Mouse (Mus musculus) v-Abl transformed pro-B cells (cell line): ENCODE measurements around the gene Lrrc10.

Experiments
- in situ Hi-C, 2 experiments: fragments of 400-800 bp; cut with MboI; formaldehyde crosslinking; loops; one replicate each; pipeline ENCODE4 v1.15.1; 2025; ENCODE audit not compliant: unreplicated experiment in 2 of 2

Lrrc10 gene

DNA sequence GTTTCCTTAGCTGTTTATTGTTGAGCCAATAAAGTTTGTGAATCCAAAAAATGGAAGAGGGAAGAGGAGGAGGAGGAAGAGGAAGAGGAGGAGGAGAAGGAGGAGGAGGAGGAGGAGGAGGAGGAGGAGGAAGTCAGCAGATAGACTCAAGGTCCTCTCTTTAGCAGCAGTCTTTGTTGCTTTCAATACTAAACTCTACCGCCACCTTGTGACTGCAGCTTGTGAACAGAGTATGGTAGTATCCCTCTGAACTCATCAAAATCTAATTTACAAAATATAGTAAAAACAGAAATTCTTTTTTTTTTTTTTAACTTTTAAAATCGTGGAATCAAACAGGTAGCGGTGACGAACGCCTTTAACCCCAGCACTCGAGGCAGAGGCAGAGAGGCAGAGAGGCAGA is 4.8 kb upstream of the Lrrc10 start:
- in situ Hi-C loops = loop anchor here (25.0 kb wide), 2 partner anchors 103 to 578 kb away; partner anchors contain the start of gene Kcnmb4 (in 1 of the 2)

GRCm38 (mm10) chr10:117042295-117042694 is 2.8 kb upstream of the Lrrc10 start:
- in situ Hi-C loops = loop anchor here (25.0 kb wide), 2 partner anchors 105 to 580 kb away; partner anchors contain the start of gene Kcnmb4 (in 1 of the 2)

GRCm38 (mm10) chr10:117043497-117044166 is 1.5 kb upstream of the Lrrc10 start:
- in situ Hi-C loops = loop anchor here (25.0 kb wide), 2 partner anchors 106 to 581 kb away; partner anchors contain the start of gene Kcnmb4 (in 1 of the 2)

DNA sequence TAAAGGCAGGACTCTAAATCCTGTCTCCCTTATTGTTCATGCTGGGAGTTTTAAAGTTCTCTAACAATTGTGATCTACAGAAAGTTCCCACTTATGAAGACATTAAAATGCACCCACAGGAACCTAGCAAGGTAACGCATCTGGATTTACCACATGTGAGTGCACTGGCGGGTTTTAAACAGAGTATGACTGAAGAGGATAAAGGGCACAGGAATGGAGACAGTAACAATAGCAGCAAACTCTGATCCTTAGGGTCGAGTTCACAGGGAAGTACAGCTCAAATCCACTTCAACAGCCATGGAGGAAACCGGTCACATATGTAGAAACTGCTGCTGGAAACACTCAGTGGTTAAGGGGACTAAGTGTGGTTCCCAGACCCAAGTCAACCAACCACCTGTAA is 4.1 kb downstream of the Lrrc10 start:
- in situ Hi-C loops = loop anchor here (25.0 kb wide), 2 partner anchors 112 to 587 kb away; partner anchors contain the start of gene Kcnmb4 (in 1 of the 2)

DNA sequence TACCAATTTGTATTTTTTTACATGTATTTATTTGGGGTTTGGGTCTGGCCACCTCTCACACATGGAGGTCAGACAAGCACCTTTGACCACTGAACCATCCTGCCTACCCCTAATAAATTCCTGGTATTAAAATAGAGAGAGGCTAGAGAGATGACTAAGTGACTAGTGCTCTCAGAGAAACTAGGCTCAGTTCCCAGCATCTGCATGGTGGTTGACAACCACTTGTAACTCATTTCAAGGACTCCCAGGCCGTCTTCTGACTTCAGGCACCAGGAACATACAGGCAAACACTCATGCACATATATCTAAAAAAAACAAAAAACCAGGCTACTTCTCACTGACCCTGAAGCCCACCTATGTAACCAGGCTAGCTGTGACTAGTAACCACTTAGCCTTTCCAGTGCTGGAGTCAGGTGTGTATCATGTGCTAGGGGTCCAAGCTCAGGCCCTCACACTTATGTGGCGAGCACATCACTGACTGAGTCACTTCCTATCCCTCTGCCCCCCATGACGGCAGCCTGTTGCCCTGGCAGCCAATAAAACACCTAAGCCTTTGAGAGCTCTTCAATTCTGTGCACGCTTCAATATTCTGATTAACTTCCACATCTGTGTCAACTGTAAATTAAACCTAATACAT is 4.9 kb downstream of the Lrrc10 start:
- in situ Hi-C loops = loop anchor here (25.0 kb wide), 5 partner anchors 113 to 1638 kb away; partner anchors contain the start of genes Kcnmb4 (in 1 of the 2) and Mdm2 (in 1 of the 2)

DNA sequence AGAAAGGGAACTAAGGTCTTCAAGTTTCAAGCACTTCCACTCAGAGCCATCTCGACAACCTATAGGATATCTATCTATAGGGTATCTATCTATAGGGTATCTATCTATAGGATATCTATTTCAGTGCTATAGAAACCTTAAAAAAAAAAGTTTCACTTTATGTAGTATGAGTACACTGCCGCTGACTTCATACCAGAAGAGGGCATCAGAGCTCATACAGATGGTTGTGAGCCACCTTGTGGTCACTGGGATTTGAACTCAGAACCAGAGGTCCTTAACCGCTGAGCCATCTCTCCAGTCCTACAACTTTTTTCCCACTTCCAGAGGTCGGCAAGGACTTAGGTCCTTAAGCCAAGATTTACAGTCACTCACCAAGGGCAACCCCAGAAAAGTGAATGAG is 10.5 kb downstream of the Lrrc10 start:
- in situ Hi-C loops = loop anchor here (5.0 to 25.0 kb wide), 4 partner anchors 152 to 1643 kb away; partner anchors contain the start of gene Mdm2 (in 1 of the 2)

DNA sequence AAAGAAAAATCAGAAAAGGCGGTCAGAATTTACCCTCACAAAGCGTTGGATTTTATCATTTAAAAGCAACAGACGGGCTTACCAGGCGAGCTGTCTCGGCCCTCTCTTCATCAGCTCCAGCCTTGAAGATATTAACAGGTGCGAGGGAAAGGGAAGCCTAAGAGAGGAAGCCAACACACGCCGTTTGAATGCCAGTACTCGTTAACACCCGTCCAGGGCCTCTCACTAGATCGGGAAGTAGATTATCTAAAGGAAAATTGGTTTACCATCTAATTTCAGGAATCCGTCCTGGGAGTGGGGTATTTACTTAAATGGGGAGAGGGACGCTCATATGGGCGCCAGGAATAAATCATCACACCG is 17.7 kb downstream of the Lrrc10 start:
- in situ Hi-C loops = loop anchor here (5.0 to 25.0 kb wide), 5 partner anchors 149 to 1651 kb away; partner anchors contain the start of gene Mdm2 (in 1 of the 2)

DNA sequence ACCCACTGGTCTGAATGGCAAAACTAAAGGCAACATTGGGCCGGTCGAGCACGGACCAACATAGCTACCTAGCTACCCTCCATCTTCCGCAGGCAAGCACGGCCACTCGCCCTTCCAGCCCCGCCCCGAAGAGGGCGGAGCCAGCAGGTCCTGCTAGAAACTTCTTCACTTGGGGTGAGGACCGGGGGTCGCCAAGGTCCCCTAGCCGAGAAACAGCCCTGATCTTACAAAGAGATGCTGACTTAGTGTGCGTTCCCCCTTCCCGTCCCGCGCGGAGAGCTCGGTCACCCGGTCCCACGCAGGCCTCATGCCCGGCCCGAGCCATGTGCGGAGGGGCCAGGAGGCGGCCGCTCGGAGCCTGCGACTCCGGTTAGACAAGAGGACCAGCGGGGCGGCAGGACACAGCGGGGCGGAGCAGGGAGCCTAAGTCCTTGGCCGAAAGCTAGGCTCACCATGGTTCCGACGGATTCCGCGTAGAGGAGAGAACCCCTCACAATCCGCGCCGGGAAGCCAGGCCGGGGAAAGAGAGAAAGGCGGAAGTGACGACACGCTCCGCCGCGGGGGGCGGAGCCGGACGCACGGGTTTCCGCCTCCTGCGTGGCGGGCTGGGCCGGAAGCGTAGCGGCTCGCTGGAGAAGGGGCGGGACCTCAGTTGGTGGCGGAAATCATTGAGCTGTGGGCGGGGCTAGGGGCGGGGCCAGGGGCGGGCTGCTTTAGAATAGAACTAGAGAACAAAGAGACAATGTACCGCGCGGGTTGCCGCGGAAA is 18.3 kb downstream of the Lrrc10 start, which contains the start of gene Cct2:
Gene Cct2, minus strand, starts transcription at position 561 of the 768 bp plus-strand sequence.
- in situ Hi-C loops = loop anchor here (5.0 to 25.0 kb wide), 5 partner anchors 149 to 1651 kb away; partner anchors contain the start of gene Mdm2 (in 1 of the 2)

- in situ Hi-C loops = loop anchor here (5.0 to 25.0 kb wide), 5 partner anchors 148 to 1652 kb away; partner anchors contain the start of gene Mdm2 (in 1 of the 2)
These were observed 18.9 kb downstream of the Lrrc10 start for GRCm38 (mm10) chr10:117064076-117064475.

GRCm38 (mm10) chr10:117069109-117069508 is 24.0 kb downstream of the Lrrc10 start:
- in situ Hi-C loops = loop anchor here (10.0 to 25.0 kb wide), 4 partner anchors 366 to 1657 kb away; partner anchors contain the start of gene Mdm2 (in 1 of the 2)

DNA sequence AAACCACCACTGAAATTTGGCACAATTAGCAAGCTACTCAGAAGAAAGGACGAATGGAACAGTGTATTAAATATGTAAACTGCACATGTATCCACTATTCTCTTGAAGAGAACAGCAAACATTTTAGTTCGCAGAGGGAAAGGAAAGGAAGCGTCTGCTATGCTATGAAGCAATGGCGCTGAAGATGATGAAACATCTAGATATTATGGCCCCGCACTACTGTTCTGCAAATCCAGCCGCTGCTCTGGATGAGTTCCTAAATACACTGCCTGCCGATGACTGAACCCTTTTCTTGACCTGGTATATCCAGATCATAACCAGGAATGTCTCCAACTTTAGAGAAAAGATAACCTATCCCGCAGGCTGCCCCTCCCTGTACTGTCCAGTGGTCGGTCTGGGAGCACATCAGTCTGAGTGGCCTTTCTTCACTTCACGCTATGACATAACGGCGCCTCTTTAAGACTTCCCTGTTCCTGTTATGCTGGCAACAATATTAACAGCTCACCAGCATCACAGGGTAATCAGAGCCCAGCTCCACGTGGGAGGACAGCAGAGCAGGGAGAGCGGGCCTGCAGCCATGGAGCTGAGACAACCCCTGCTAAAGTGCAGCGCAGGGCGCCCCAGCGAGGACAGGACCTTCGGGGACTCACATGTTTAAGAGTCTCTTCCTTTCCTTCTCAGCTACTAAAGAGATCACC is 27.2 kb downstream of the Lrrc10 start:
- in situ Hi-C loops = loop anchor here (25.0 kb wide), 3 partner anchors 365 to 1660 kb away; partner anchors contain the start of gene Mdm2 (in 1 of the 2)

- in situ Hi-C loops = loop anchor here (25.0 kb wide), 3 partner anchors 364 to 1661 kb away; partner anchors contain the start of gene Mdm2 (in 1 of the 2)
These were observed 28.0 kb downstream of the Lrrc10 start for GRCm38 (mm10) chr10:117073176-117073575.

- in situ Hi-C loops = no loop called here
These were observed 33.1 kb downstream of the Lrrc10 start for GRCm38 (mm10) chr10:117078284-117078683.

- in situ Hi-C loops = no loop called here
These were observed 36.2 kb downstream of the Lrrc10 start for GRCm38 (mm10) chr10:117081326-117081725.

DNA sequence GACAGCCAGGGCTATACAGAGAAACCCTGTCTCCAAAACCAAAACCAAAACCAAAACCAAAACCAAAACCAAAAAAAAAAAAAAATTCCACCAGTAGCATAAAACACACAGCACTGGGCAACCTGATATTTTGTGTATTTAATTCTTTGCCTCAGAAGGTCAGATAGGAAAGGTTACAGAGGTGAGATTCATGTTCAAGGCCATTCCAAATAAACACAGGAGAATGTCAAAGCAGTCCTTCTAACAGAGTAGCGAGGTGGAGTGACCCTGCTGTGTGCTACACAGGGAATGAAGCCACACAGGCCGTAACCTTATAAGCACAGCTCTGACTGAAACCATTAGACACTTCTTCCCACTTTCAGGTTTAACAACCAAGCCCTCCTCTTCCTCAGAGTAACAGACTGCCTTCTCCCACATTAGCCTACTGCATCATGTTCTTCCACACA is 36.8 kb downstream of the Lrrc10 start:
- in situ Hi-C loops = no loop called here

DNA sequence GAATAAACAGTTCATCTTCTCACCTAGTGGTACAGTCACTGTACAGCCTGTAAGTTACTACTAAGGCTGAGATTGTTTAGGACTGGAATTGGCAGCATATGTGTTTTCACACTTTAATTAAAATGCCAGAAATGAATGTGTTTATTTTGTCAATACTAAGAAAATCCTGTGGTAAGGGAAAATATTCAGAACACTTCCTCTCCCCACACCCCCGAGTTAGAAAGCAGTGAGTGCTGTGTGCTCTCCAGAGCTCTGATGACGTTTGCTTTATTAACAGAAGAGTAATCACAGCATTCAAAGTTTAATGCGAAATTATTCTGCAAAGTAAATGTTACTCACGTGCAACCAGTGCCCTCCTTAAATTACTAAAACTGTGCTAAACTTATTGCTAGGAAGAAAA is 44.5 kb downstream of the Lrrc10 start:
- in situ Hi-C loops = no loop called here

- in situ Hi-C loops = no loop called here
These were observed 49.6 kb downstream of the Lrrc10 start for GRCm38 (mm10) chr10:117094504-117095329.

GRCm38 (mm10) chr10:117096096-117096495 is 51.0 kb downstream of the Lrrc10 start:
- in situ Hi-C loops = no loop called here
